Mouse (Mus musculus) G1E-ER4 (cell line): ENCODE measurements around the gene Dhh. TPM values are rescaled to one million over a fixed set of nuclear protein-coding genes. Genes with fewer than 3 reads are reported as not detected.

Source experiments
- GATA1 ChIP-seq: IDR thresholded peaks from one replicate; pipeline ENCODE4 v1.8.0; 2012; ENCODE audit warnings: low read length, inconsistent platforms
- polyA plus RNA-seq: library from polyadenylated mRNA; stranded (reverse); fragments of >175 nt; gene quantifications from 2 replicates; pipeline ENCODE4 v1.2.3, GENCODE M21; 2012

Dhh gene
- not detected in 2 replicates for polyA plus RNA-seq

GRCm38 (mm10) chr15:98897928-98898800 is at the start of gene Dhh:
Gene Dhh, minus strand, starts transcription at chr15:98898540.
- TF ChIP-seq GATA1: no peak

GRCm38 (mm10) chr15:98947884-98948283 is 49.5 kb upstream of the Dhh start:
- TF ChIP-seq GATA1: no peak

GRCm38 (mm10) chr15:98943133-98943532 is 44.8 kb upstream of the Dhh start:
- no peak for TF ChIP-seq GATA1

GRCm38 (mm10) chr15:98942081-98942480 is 43.7 kb upstream of the Dhh start:
- no peak for TF ChIP-seq GATA1

GRCm38 (mm10) chr15:98941539-98941938 is 43.2 kb upstream of the Dhh start:
- TF ChIP-seq GATA1: no peak

- no peak for TF ChIP-seq GATA1
Observed at GRCm38 (mm10) chr15:98940816-98941215, 42.5 kb upstream of the Dhh start.

GRCm38 (mm10) chr15:98934217-98934839 is 36.0 kb upstream of the Dhh start, which contains the start of gene Tuba1b:
Gene Tuba1b, minus strand, starts transcription at chr15:98934565.
- no peak for TF ChIP-seq GATA1

GRCm38 (mm10) chr15:98933833-98934216 is 35.5 kb upstream of the Dhh start:
- no peak for TF ChIP-seq GATA1

GRCm38 (mm10) chr15:98930998-98931397 is 32.7 kb upstream of the Dhh start:
- TF ChIP-seq GATA1: no peak

GRCm38 (mm10) chr15:98930017-98930734 is 31.8 kb upstream of the Dhh start:
- no peak for TF ChIP-seq GATA1

GRCm38 (mm10) chr15:98928598-98929240 is 30.4 kb upstream of the Dhh start:
- no peak for TF ChIP-seq GATA1

- no peak for TF ChIP-seq GATA1
Observed at GRCm38 (mm10) chr15:98927566-98927965, 29.2 kb upstream of the Dhh start.

GRCm38 (mm10) chr15:98924682-98925081 is 26.3 kb upstream of the Dhh start:
- no peak for TF ChIP-seq GATA1

GRCm38 (mm10) chr15:98923031-98923537 is 24.7 kb upstream of the Dhh start:
- no peak for TF ChIP-seq GATA1

- TF ChIP-seq GATA1: no peak
Observed at GRCm38 (mm10) chr15:98922581-98922980, 24.2 kb upstream of the Dhh start.
